Mouse (Mus musculus) forebrain, embryonic 15.5 days (tissue): ENCODE data around the gene Scaper. TPM values are rescaled to one million over a fixed set of nuclear protein-coding genes. Genes with fewer than 3 reads are reported as not detected.
A peak's percentile ranks its signal among the peaks of the same experiment; 100 is the strongest.

ENCODE experiments used
- ATAC-seq: fragments of 200-750 bp; cut with Nextera tagmentation; replicated peaks from 2 replicates; pipeline ENCODE4 v1.8.0; 2017; ENCODE audit warnings: mild to moderate bottlenecking, moderate TSS enrichment, moderate library complexity
- H3K27ac ChIP-seq: fragments of 300-500 bp; sonication (generic); replicated peaks from 2 replicates; pipeline ENCODE4 v1.5.1; 2015; ENCODE audit warnings: mild to moderate bottlenecking, inconsistent platforms
- H3K27me3 ChIP-seq: fragments of 300-500 bp; sonication (generic); 2 replicates; pipeline ENCODE4 v1.6.1; 2015; ENCODE audit warnings: inconsistent platforms
- H3K36me3 ChIP-seq: fragments of 300-500 bp; sonication (generic); 2 replicates; pipeline ENCODE4 v1.6.1; 2015; ENCODE audit warnings: mild to moderate bottlenecking, inconsistent platforms
- H3K4me1 ChIP-seq: fragments of 300-500 bp; sonication (generic); 2 replicates; pipeline ENCODE4 v1.6.1; 2015; ENCODE audit warnings: inconsistent platforms
- H3K4me2 ChIP-seq: fragments of 300-500 bp; sonication (generic); replicated peaks from 2 replicates; pipeline ENCODE4 v1.6.1; 2015; ENCODE audit warnings: mild to moderate bottlenecking, inconsistent platforms
- H3K4me3 ChIP-seq: fragments of 300-500 bp; sonication (generic); 2 replicates; pipeline ENCODE4 v1.5.1; 2015; ENCODE audit warnings: mild to moderate bottlenecking, inconsistent platforms
- H3K9ac ChIP-seq: fragments of 300-500 bp; sonication (generic); replicated peaks from 2 replicates; pipeline ENCODE4 v1.6.1; 2015; ENCODE audit warnings: mild to moderate bottlenecking, inconsistent platforms
- H3K9me3 ChIP-seq: fragments of 300-500 bp; sonication (generic); 2 replicates; pipeline ENCODE4 v1.6.1; 2016; ENCODE audit warnings: inconsistent platforms
- WGBS: fragments of 180-500 bp; shearing (Covaris S2); methylation state at CpG from one replicate; pipeline ENCODE4 v1.1.7; 2015; ENCODE audit warnings: mixed read lengths; 5-methylcytosine and 5-hydroxymethylcytosine counted together
- polyA plus RNA-seq: library from polyadenylated mRNA; unstranded; fragments of >200 nt; fragmentation: Nextera tagmentation; extraction: Ambion mirVana; gene quantifications from 2 replicates; pipeline ENCODE4 v1.2.1, GENCODE M21; 2015

Scaper gene
- polyA plus RNA-seq, 1 experiment from 2014 or later: 34.6 TPM

DNA sequence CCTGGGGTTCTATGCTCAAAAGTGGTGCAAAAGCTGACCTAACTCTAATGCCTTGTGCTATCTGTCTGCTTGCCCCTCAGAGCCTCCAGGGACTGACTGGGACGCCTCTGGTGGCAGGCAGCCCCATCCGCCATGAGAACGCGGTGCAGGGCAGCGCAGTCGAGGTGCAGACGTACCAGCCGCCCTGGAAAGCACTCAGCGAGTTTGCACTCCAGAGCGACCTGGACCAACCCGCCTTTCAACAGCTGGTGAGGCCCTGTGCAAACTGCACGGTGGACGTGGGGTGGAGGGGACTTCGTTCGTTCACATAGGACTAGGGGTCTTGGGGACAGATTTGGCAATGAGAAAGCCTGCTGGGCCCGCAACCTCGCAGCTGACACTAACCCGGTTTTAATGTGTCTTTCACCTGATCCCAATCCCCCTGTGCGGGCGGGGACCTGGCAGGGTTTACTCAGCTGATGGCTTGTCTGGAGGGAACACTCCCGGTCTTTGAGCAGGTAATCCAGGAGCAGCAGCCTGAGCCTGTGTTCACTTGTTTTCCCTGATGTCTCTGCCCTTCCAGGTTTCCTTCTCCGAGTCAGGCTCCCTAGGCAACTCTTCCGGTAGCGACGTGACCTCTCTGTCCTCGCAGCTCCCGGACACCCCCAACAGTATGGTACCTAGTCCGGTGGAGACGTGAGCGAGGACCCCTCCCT is 392.9 kb downstream of the Scaper start:
- no peak overlapping the region for H3K4me3 ChIP-seq
- H3K36me3 ChIP-seq: no peaks in the 10 kb centered on the region
- H3K27me3 ChIP-seq: peaks cover 80% of the 10 kb centered on the region
- no peak overlapping the region for H3K4me2 ChIP-seq
- no peak for ATAC-seq
- H3K9me3 ChIP-seq: no peaks in the 10 kb centered on the region
- H3K27ac ChIP-seq: no peak overlapping the region
- no peak overlapping the region for H3K9ac ChIP-seq
- peaks cover 59% of the 10 kb centered on the region for H3K4me1 ChIP-seq
- under 1% methylated on average over 30 of the region's 30 CpGs for WGBS

GRCm38 (mm10) chr9:55543703-55544401 is 394.1 kb downstream of the Scaper start:
- no peak for ATAC-seq
- Histone ChIP-seq H3K4me1 (peaks cover 62% of the 10 kb centered on the region), H3K36me3 (no peaks in the 10 kb centered on the region)

DNA sequence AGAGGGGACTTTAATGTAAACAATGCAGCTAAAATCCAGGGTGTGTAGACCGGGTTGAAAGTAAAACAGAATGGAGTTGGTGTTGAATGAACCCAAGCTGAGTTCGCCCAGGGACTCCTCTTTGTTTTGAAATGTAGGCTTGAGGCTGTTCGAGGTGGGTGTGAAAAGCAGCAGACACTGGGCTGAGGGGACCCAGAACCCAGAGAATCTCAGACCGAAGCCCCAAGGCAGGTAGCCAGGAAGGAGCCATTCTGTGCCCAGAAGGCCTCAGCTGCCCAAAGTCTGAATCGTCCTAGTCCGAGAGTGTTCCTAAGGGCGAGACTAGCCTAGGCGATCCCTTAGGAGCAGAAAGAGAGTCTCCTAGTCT is 394.6 kb downstream of the Scaper start:
- no peak overlapping the region for H3K9ac ChIP-seq
- H3K36me3 ChIP-seq: no peaks in the 10 kb centered on the region
- no peak for ATAC-seq
- H3K4me2 ChIP-seq: no peak overlapping the region
- no peak overlapping the region for H3K27ac ChIP-seq
- WGBS: 10% methylated on average over 8 of the region's 8 CpGs
- peaks cover 78% of the 10 kb centered on the region for H3K27me3 ChIP-seq
- no peaks in the 10 kb centered on the region for H3K9me3 ChIP-seq
- H3K4me3 ChIP-seq: no peak overlapping the region
- H3K4me1 ChIP-seq: peaks cover 62% of the 10 kb centered on the region

More at GRCm38 (mm10) chr9:55543703-55544401, 394.1 kb downstream of the Scaper start:
- Histone ChIP-seq H3K4me2 (peak overlapping the region; percentile 28), H3K4me3 (peak overlapping the region; percentile 19), H3K27me3 (peaks cover 78% of the 10 kb centered on the region), H3K9ac (no peak overlapping the region), H3K9me3 (no peaks in the 10 kb centered on the region), H3K27ac (no peak overlapping the region)
- WGBS: under 1% methylated on average over 46 of the region's 46 CpGs

DNA sequence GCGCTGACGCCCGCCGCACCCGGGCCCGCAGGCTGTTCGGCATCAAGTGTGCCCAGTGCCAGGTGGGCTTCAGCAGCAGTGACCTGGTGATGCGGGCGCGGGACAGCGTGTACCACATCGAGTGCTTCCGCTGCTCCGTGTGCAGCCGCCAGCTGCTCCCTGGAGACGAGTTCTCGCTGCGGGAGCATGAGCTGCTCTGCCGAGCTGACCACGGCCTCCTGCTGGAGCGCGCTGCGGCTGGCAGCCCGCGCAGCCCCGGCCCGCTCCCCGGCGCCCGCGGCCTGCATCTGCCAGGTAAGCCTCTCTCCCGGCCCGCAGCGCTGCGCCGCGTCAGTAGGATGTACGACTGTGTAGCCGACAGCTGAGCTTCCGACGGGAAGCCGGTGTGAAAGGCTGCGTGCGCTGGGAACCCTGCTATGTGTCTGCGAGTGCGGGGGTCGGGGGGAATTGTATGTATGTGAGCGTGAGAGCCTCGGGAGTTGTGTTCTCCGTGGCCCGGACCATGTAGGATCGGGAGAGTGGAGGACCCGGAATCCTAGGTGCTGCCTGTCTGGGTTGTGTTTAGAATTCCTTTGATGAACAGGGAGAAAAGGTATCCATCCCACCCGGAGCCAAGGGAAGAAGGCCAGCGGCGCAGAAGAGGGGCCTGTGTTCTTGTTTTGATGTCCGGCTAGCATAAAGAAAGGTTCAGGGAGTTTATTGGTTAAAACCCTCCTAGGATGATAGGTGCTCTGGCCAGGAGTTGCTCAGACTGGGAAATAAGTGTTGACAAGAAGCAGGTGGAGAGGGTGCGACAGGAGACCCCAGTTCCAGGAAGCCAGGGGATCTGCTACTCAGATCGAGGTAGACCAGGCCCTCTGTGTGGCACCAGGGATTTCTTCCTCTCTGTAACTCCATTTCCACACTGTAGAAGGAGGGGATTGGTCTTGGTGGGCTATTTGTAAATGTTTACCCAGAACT is 395.3 kb downstream of the Scaper start:
- no peak overlapping the region for H3K27ac ChIP-seq
- H3K4me1 ChIP-seq: peaks cover 62% of the 10 kb centered on the region
- H3K9me3 ChIP-seq: no peaks in the 10 kb centered on the region
- no peak for ATAC-seq
- H3K27me3 ChIP-seq: peaks cover 78% of the 10 kb centered on the region
- peak overlapping the region; percentile 56 for H3K4me2 ChIP-seq
- WGBS: 2% methylated on average over 59 of the region's 59 CpGs
- no peak overlapping the region for H3K9ac ChIP-seq
- no peaks in the 10 kb centered on the region for H3K36me3 ChIP-seq
- peak overlapping the region; percentile 42 for H3K4me3 ChIP-seq

GRCm38 (mm10) chr9:55541681-55542365 is 396.1 kb downstream of the Scaper start:
- WGBS: 1% methylated on average over 59 of the region's 59 CpGs
- H3K27ac ChIP-seq: no peak overlapping the region
- no peaks in the 10 kb centered on the region for H3K9me3 ChIP-seq
- no peak for ATAC-seq
- H3K4me1 ChIP-seq: peaks cover 62% of the 10 kb centered on the region
- H3K9ac ChIP-seq: no peak overlapping the region
- H3K4me3 ChIP-seq: peak overlapping the region; percentile 42
- H3K4me2 ChIP-seq: peak overlapping the region; percentile 56
- no peaks in the 10 kb centered on the region for H3K36me3 ChIP-seq
- H3K27me3 ChIP-seq: peaks cover 78% of the 10 kb centered on the region

DNA sequence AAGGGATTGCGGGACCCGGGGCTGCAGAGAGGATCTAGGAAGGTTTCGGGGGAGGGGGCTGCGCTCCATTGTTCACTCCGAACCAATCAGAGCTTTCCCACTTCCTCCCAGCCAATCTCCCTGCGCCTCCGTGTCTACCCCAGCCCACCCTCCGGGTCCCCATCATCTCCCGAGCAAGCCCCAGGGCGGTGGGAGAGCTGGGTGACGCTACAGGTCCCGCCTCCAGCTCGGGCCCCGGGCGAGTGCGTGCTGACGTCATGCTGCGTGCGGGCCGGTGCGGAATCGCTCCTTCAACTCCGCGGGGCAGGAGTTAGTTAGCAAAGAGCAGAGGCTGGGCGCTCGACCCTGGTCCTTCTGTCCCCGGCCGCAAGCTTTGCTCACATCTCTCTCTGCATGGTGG is 397.0 kb downstream of the Scaper start:
- peak overlapping the region; percentile 27 for H3K9ac ChIP-seq
- peak overlapping the region; percentile 42 for H3K4me3 ChIP-seq
- 0% methylated on average over 28 of the region's 28 CpGs for WGBS

DNA sequence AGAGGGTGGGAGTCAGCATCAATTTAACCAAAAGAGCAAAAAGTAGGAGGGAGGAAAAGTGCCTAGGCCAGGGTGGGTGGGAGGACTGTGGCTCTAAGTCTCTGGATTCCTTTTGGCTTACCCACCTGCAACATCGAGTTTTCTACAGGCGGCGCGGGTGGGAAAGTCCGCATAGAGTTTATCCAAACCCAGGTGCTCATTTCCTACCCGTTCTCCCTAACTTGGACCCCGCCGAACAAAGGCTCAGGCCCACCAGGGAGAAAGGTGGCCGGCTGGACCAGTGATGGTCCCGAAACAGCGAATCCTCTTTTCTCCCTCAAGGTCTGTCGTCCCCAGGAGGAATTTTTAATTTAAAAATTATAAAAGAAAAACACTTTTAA is 397.5 kb downstream of the Scaper start:
- ATAC-seq: no peak
- H3K27me3 ChIP-seq: peaks cover 67% of the 10 kb centered on the region
- H3K36me3 ChIP-seq: no peaks in the 10 kb centered on the region
- peak overlapping the region; percentile 56 for H3K4me2 ChIP-seq
- H3K4me1 ChIP-seq: peaks cover 48% of the 10 kb centered on the region
- no peaks in the 10 kb centered on the region for H3K9me3 ChIP-seq
- no peak overlapping the region for H3K27ac ChIP-seq
- WGBS: under 1% methylated on average over 12 of the region's 12 CpGs
- H3K9ac ChIP-seq: peak overlapping the region; percentile 27
- H3K4me3 ChIP-seq: peak overlapping the region; percentile 42

More for the DNA sequence above, 397.0 kb downstream of the Scaper start:
- H3K36me3 ChIP-seq: no peaks in the 10 kb centered on the region
- H3K27me3 ChIP-seq: peaks cover 72% of the 10 kb centered on the region
- H3K9me3 ChIP-seq: no peaks in the 10 kb centered on the region
- H3K4me2 ChIP-seq: peak overlapping the region; percentile 56
- peaks cover 53% of the 10 kb centered on the region for H3K4me1 ChIP-seq
- no peak overlapping the region for H3K27ac ChIP-seq
- ATAC-seq: peak; percentile 98

DNA sequence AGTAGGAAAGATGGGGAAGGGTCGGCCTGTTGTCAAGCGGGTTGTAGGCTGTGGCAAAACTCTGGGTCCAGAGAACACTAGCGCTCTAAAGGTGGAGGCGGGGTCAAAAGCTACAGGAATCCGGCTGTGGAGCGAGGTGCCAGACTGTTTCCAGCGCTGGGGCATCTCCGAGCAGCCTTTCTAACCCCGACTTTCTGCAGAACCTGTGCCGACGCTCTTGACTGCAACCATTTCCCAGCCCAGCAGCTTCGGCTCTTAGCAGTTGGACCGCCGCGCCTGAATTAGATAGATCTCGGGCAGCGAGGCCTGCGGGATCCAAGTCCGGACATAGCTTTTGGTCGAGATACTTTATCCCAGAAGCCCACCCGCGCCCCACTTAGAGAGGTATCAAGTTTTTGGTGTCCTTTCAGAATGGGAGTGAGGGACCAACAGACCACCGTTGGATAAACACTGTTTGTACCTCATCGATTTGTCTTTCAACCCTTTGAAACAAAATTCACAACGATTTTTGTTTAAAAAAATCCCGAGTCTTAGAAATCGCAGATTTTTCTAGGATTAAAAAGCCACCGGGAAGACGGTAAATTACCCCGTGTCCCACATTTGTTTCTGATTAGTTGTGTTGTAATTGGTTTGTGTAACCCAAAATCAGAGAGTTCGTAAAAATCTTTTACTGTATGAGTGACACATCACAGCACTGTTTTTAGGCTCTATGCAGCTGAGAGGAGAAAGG is 398.1 kb downstream of the Scaper start:
- Histone ChIP-seq H3K4me1 (peaks cover 44% of the 10 kb centered on the region), H3K27me3 (peaks cover 61% of the 10 kb centered on the region), H3K4me2 (peak overlapping the region; percentile 56), H3K4me3 (peak overlapping the region; percentile 42), H3K36me3 (no peaks in the 10 kb centered on the region), H3K9me3 (no peaks in the 10 kb centered on the region), H3K27ac (no peak overlapping the region), H3K9ac (no peak overlapping the region)
- WGBS: 3% methylated on average over 31 of the region's 31 CpGs
- ATAC-seq: no peak

DNA sequence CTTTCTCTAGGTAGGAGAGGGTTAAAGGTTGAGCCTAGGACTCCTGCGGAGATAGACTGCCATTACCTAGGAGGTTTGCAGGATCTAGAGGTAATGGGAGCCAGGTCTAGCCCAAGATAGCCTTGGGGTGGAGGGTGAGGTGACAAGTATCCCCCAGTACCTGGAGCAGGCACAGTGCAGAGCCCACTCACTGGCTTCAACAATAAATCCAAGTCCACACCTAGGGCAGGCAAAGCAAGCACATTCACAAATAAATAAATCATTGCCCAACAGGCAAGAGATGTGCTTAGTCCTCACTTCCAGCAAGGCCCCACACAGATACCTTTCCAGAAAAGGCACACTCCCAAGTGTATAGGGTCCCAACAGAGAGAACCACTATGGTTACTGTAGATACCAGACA is 398.9 kb downstream of the Scaper start:
- 0% methylated on average over 1 of the region's 1 CpGs for WGBS
- H3K27ac ChIP-seq: no peak overlapping the region
- no peak overlapping the region for H3K9ac ChIP-seq
- no peak overlapping the region for H3K4me3 ChIP-seq
- no peak for ATAC-seq
- peaks cover 59% of the 10 kb centered on the region for H3K27me3 ChIP-seq
- no peaks in the 10 kb centered on the region for H3K36me3 ChIP-seq
- H3K9me3 ChIP-seq: no peaks in the 10 kb centered on the region
- H3K4me2 ChIP-seq: no peak overlapping the region
- H3K4me1 ChIP-seq: peaks cover 38% of the 10 kb centered on the region

GRCm38 (mm10) chr9:55538377-55538776 is 399.5 kb downstream of the Scaper start, which contains the start of gene Isl2:
TSS of gene Isl2 (plus strand) at chr9:55538672.
- Histone ChIP-seq H3K9ac (no peak within 1 kb of the TSS), H3K27ac (no peak within 1 kb of the TSS), H3K36me3 (no peaks in the 10 kb centered on the region), H3K4me1 (peaks cover 32% of the 10 kb centered on the region), H3K4me3 (no peak within 1 kb of the TSS), H3K27me3 (peaks cover 52% of the 10 kb centered on the region), H3K4me2 (no peak within 1 kb of the TSS), H3K9me3 (no peaks in the 10 kb centered on the region)
- WGBS: 0% methylated on average over 4 of the region's 4 CpGs
- ATAC-seq: no peak

- Histone ChIP-seq H3K4me2 (no peak overlapping the region), H3K9me3 (no peaks in the 10 kb centered on the region), H3K27me3 (peaks cover 37% of the 10 kb centered on the region), H3K4me1 (peaks cover 12% of the 10 kb centered on the region), H3K36me3 (no peaks in the 10 kb centered on the region), H3K4me3 (no peak overlapping the region), H3K9ac (no peak overlapping the region), H3K27ac (no peak overlapping the region)
- ATAC-seq: no peak
- 11% methylated on average over 3 of the region's 3 CpGs for WGBS
Measured at GRCm38 (mm10) chr9:55535907-55536306, 402.0 kb downstream of the Scaper start.
